Comparison of ENCODE assay signal across 9 mouse cellular contexts in genomic region chr16:20677974-20678675, GRCm38 (mm10). TPM values are rescaled to one million over a fixed set of nuclear protein-coding genes. Genes with fewer than 3 reads are reported as not detected.
DNase-seq lines count a peak whose midpoint lies in the region; ATAC-seq lines count a peak whose summit lies in the region.
"Had no signal": no experiment of that assay in that cellular context is flagged by ENCODE, and none has a peak within 500 bp of the region (broad histone marks: within the 10 kb centered on the region; RNA-seq: fewer than 3 reads in every experiment).

No protein-coding gene starts in this region.

- peak overlapping the region; percentile 50 for H3K9ac ChIP-seq in heart, embryonic 13.5 days
- H3K9ac ChIP-seq: midbrain, embryonic 12.5 days had no signal

- no peak overlapping the region for H3K4me2 ChIP-seq in heart, embryonic 13.5 days
- H3K4me2 ChIP-seq: midbrain, embryonic 12.5 days had no signal

- no peaks in the 10 kb centered on the region for H3K27me3 ChIP-seq in heart, embryonic 13.5 days (replicated peaks)
- H3K27me3 ChIP-seq: midbrain, embryonic 12.5 days had no signal

- H3K9me3 ChIP-seq in heart, embryonic 13.5 days: no peaks in the 10 kb centered on the region
- H3K9me3 ChIP-seq: midbrain, embryonic 12.5 days had no signal

- peak; percentile 16 for DNase-seq in retina, postnatal 1 day
- DNase-seq in retina, embryonic 14.5 days (ENCODE audit: low spot score): no peak
- DNase-seq in cerebellum, postnatal 25 days: peak; percentile 79 to 91
- DNase-seq in left cerebral cortex, adult 18-20 months (ENCODE audit: low spot score in 2 of 2): peak; percentile 74 to 86
- DNase-seq in urinary bladder, postnatal 4 days (ENCODE audit: low spot score in 2 of 2): peak; percentile 76 to 88
- no peak for DNase-seq in embryo, embryonic 11 days

- 70% methylated on average over 10 of the region's 10 CpGs for WGBS in heart, embryonic 13.5 days

- H3K4me1 ChIP-seq in heart, embryonic 13.5 days: peaks cover 34% of the 10 kb centered on the region

- no peak for ATAC-seq in heart, embryonic 13.5 days (ENCODE audit: extremely low read depth, insufficient number of reproducible peaks, low FRiP score, low TSS enrichment)
- peak; percentile 80 for ATAC-seq in megakaryocyte-erythroid progenitor cell, adult 5-6 weeks (replicated peaks; ENCODE audit: low FRiP score, low TSS enrichment, poor library complexity, severe bottlenecking)

- peaks cover 91% of the 10 kb centered on the region for H3K36me3 ChIP-seq in heart, embryonic 13.5 days

- no peak overlapping the region for H3K4me3 ChIP-seq in heart, embryonic 13.5 days
- H3K4me3 ChIP-seq: midbrain, embryonic 12.5 days had no signal

- peak overlapping the region; percentile 58 for H3K27ac ChIP-seq in heart, embryonic 13.5 days (replicated peaks)
- H3K27ac ChIP-seq: midbrain, embryonic 12.5 days had no signal

RNA-seq across cellular contexts. Expression of gene Eif4g1, which starts 10.0 kb away (rescaled TPM):
- polyA plus RNA-seq in heart, embryonic 13.5 days (2015; fragmentation: Nextera tagmentation; extraction: Ambion mirVana): 129 TPM in 2 replicates
- 100 to 1,000 TPM; 262 to 265 TPM for total RNA-seq in left cerebral cortex, adult 18-20 months (2021)
- total RNA-seq in megakaryocyte-erythroid progenitor cell, adult 5-6 weeks (2014; fragmentation: Nextera tagmentation): 287 and 336 TPM in 2 replicates
- 332 and 405 TPM in 2 replicates for total RNA-seq in megakaryocyte-erythroid progenitor cell, adult 5-6 weeks (2017)

RNA-seq across cellular contexts. Expression of gene Fam131a, which starts 14.9 kb away (rescaled TPM):
- 5.1 and 6.0 TPM in 2 replicates for polyA plus RNA-seq in heart, embryonic 13.5 days (2015; fragmentation: Nextera tagmentation; extraction: Ambion mirVana)
- total RNA-seq in left cerebral cortex, adult 18-20 months (2021): 100 to 1,000 TPM; 320 to 327 TPM
- total RNA-seq in megakaryocyte-erythroid progenitor cell, adult 5-6 weeks (2014; fragmentation: Nextera tagmentation): not detected in 2 replicates
- 0.85 TPM in 1 of 2 replicates, not detected in the other for total RNA-seq in megakaryocyte-erythroid progenitor cell, adult 5-6 weeks (2017)

RNA-seq across cellular contexts. Expression of gene Psmd2, which starts 26.7 kb away (rescaled TPM):
- 245 TPM in 2 replicates for polyA plus RNA-seq in heart, embryonic 13.5 days (2015; fragmentation: Nextera tagmentation; extraction: Ambion mirVana)
- total RNA-seq in left cerebral cortex, adult 18-20 months (2021): 100 to 1,000 TPM; 223 to 226 TPM
- 234 and 246 TPM in 2 replicates for total RNA-seq in megakaryocyte-erythroid progenitor cell, adult 5-6 weeks (2014; fragmentation: Nextera tagmentation)
- total RNA-seq in megakaryocyte-erythroid progenitor cell, adult 5-6 weeks (2017): 233 and 271 TPM in 2 replicates

RNA-seq across cellular contexts. Expression of gene Polr2h, which starts 39.3 kb away (rescaled TPM):
- 52.6 and 56.2 TPM in 2 replicates for polyA plus RNA-seq in heart, embryonic 13.5 days (2015; fragmentation: Nextera tagmentation; extraction: Ambion mirVana)
- total RNA-seq in left cerebral cortex, adult 18-20 months (2021): 10 to 100 TPM; 27.6 to 30.2 TPM
- 81.4 and 97.1 TPM in 2 replicates for total RNA-seq in megakaryocyte-erythroid progenitor cell, adult 5-6 weeks (2014; fragmentation: Nextera tagmentation)
- total RNA-seq in megakaryocyte-erythroid progenitor cell, adult 5-6 weeks (2017): 103 and 142 TPM in 2 replicates

RNA-seq across cellular contexts. Expression of gene Clcn2, which starts 39.4 kb away (rescaled TPM):
- 3.9 and 4.3 TPM in 2 replicates for polyA plus RNA-seq in heart, embryonic 13.5 days (2015; fragmentation: Nextera tagmentation; extraction: Ambion mirVana)
- 10 to 100 TPM; 54.8 to 67.2 TPM for total RNA-seq in left cerebral cortex, adult 18-20 months (2021)
- total RNA-seq in megakaryocyte-erythroid progenitor cell, adult 5-6 weeks (2014; fragmentation: Nextera tagmentation): 16.7 and 29.1 TPM in 2 replicates
- total RNA-seq in megakaryocyte-erythroid progenitor cell, adult 5-6 weeks (2017): 4.9 and 8.0 TPM in 2 replicates

Comparison
In these comparisons a context has a peak if more than half of its experiments do, and no peak if none do; other contexts are left out.
1. DNase-seq: peak in retina, postnatal 1 day (single experiment), cerebellum, postnatal 25 days (2 of 2), left cerebral cortex, adult 18-20 months (2 of 2) and urinary bladder, postnatal 4 days (2 of 2); none in retina, embryonic 14.5 days (single experiment) and embryo, embryonic 11 days (single experiment).
2. RNA of gene Fam131a, which starts 14.9 kb away (total RNA-seq): 320 to 327 TPM in left cerebral cortex, adult 18-20 months; 0.85 TPM in megakaryocyte-erythroid progenitor cell, adult 5-6 weeks; every median in the first group is over 100 times any median in the second.